Mouse (Mus musculus): ENCODE measurements around the gene Syngap1. TPM values are rescaled to one million over a fixed set of nuclear protein-coding genes. Genes with fewer than 3 reads are reported as not detected.

Syngap1 gene
- polyA plus RNA-seq, 2 experiments, result 2.0 to 82.4 TPM

DNA sequence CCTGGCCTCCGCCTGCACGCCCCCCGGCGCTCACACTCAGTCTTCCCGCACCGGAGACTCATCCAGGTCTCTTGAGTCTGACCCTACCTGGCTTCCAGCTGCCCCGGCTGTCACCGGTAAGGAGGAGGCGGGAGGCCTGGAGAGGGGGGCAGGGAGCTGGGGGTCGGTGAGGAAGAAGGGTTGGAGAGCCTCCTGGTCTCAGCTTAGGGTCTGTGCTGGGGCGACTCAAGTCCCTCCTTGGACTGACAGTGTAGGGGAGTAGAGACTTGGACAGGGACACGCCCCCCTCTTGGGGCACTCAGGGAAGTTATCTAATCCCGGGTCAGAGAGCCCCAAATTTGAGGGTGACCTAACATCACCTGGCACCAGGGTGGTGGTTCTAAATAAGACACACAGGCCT is 7.6 kb upstream of the Syngap1 start:
- Histone ChIP-seq H3K27ac (replicated peaks; ENCODE audit: low read depth, low read length) (peak overlapping the region; percentile 82), H3K4me3 (replicated peaks; ENCODE audit: low read length) (peak overlapping the region; percentile 61), H3K9ac (ENCODE audit: low read depth, low read length, severe bottlenecking) (peak overlapping the region; percentile 65), H3K27me3 (ENCODE audit: control insufficient read depth, insufficient read depth, low read length) (no peaks in the 10 kb centered on the region), H3K9me3 (ENCODE audit: control insufficient read depth, low read length) (no peaks in the 10 kb centered on the region), H3K4me1 (ENCODE audit: control insufficient read depth, insufficient read depth, low read length) (peaks cover 15% of the 10 kb centered on the region), H3K4me2 (replicated peaks; ENCODE audit: low read depth, low read length, severe bottlenecking) (peak overlapping the region; percentile 88), H3K36me3 (ENCODE audit: control insufficient read depth, insufficient read depth, low read length) (peaks cover 42% of the 10 kb centered on the region)
- TF ChIP-seq POLR2A (IDR thresholded peaks at IDR 0.05; ENCODE audit: borderline replicate concordance, extremely low read depth, insufficient read depth, insufficient read length), result no peak
- ATAC-seq (ENCODE audit: low FRiP score, low read depth), result no peak
- WGBS, result 4% methylated on average over 13 of the region's 13 CpGs
- no peak for DNase-seq (ENCODE audit: low spot score)

GRCm38 (mm10) chr17:26933885-26934827 is 6.9 kb upstream of the Syngap1 start:
- H3K4me2 ChIP-seq (replicated peaks; ENCODE audit: low read depth, low read length, severe bottlenecking), result peak overlapping the region; percentile 88
- no peaks in the 10 kb centered on the region for H3K9me3 ChIP-seq (ENCODE audit: control insufficient read depth, low read length)
- H3K27me3 ChIP-seq (ENCODE audit: control insufficient read depth, insufficient read depth, low read length), result no peaks in the 10 kb centered on the region
- WGBS, result 74% methylated on average over 16 of the region's 16 CpGs
- H3K4me1 ChIP-seq (ENCODE audit: control insufficient read depth, insufficient read depth, low read length), result peaks cover 17% of the 10 kb centered on the region
- DNase-seq (ENCODE audit: low spot score) (no peak), ATAC-seq (ENCODE audit: low FRiP score, low read depth) (no peak)
- H3K4me3 ChIP-seq (replicated peaks; ENCODE audit: low read length), result peak overlapping the region; percentile 61
- H3K27ac ChIP-seq (replicated peaks; ENCODE audit: low read depth, low read length), result no peak overlapping the region
- peak overlapping the region; percentile 65; the same call in 1 of the 2 replicates for H3K9ac ChIP-seq (ENCODE audit: low read depth, low read length, severe bottlenecking)
- H3K36me3 ChIP-seq (ENCODE audit: control insufficient read depth, insufficient read depth, low read length), result peaks cover 37% of the 10 kb centered on the region
- no peak for TF ChIP-seq POLR2A (IDR thresholded peaks at IDR 0.05; ENCODE audit: borderline replicate concordance, extremely low read depth, insufficient read depth, insufficient read length)

- DNase-seq (ENCODE audit: low spot score) (no peak), ATAC-seq (ENCODE audit: low FRiP score, low read depth) (no peak)
- H3K9ac ChIP-seq (ENCODE audit: low read depth, low read length, severe bottlenecking), result no peak overlapping the region
- TF ChIP-seq POLR2A (IDR thresholded peaks at IDR 0.05; ENCODE audit: borderline replicate concordance, extremely low read depth, insufficient read depth, insufficient read length), result no peak
- H3K9me3 ChIP-seq (ENCODE audit: control insufficient read depth, low read length), result no peaks in the 10 kb centered on the region
- H3K4me1 ChIP-seq (ENCODE audit: control insufficient read depth, insufficient read depth, low read length), result peaks cover 18% of the 10 kb centered on the region
- H3K4me3 ChIP-seq (replicated peaks; ENCODE audit: low read length), result no peak overlapping the region
- WGBS, result 89% methylated on average over 9 of the region's 9 CpGs
- peaks cover 32% of the 10 kb centered on the region for H3K36me3 ChIP-seq (ENCODE audit: control insufficient read depth, insufficient read depth, low read length)
- H3K27me3 ChIP-seq (ENCODE audit: control insufficient read depth, insufficient read depth, low read length), result no peaks in the 10 kb centered on the region
- no peak overlapping the region for H3K4me2 ChIP-seq (replicated peaks; ENCODE audit: low read depth, low read length, severe bottlenecking)
- no peak overlapping the region for H3K27ac ChIP-seq (replicated peaks; ENCODE audit: low read depth, low read length)
Observed at GRCm38 (mm10) chr17:26935027-26935426, 6.0 kb upstream of the Syngap1 start.

DNA sequence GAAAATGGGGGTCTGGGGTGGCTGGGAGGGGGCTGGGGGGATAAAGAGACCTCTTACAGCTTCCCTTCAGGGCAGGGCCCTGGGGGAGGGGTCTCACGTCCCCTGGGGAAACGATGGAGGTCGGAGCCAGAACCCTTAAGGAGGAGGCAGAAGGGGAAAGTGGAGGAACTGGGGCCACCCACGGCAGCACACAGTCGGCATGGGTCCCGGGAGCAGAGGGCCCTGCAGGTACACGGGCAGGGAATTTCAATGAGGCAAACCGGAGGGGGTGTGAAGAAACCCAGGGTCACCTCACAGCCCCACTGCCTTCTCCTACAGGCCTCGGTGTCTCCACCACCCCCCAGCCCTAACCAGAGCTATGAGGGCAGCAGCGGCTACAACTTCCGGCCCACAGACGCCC is 4.6 kb upstream of the Syngap1 start:
- no peak for DNase-seq (ENCODE audit: low spot score)
- H3K36me3 ChIP-seq (ENCODE audit: control insufficient read depth, insufficient read depth, low read length), result peaks cover 32% of the 10 kb centered on the region
- no peaks in the 10 kb centered on the region for H3K27me3 ChIP-seq (ENCODE audit: control insufficient read depth, insufficient read depth, low read length)
- 76% methylated on average over 12 of the region's 12 CpGs for WGBS
- no peak overlapping the region for H3K27ac ChIP-seq (replicated peaks; ENCODE audit: low read depth, low read length)
- H3K9ac ChIP-seq (ENCODE audit: low read depth, low read length, severe bottlenecking), result no peak overlapping the region
- H3K9me3 ChIP-seq (ENCODE audit: control insufficient read depth, low read length), result no peaks in the 10 kb centered on the region
- no peak for ATAC-seq (ENCODE audit: low FRiP score, low read depth)
- TF ChIP-seq POLR2A (IDR thresholded peaks at IDR 0.05; ENCODE audit: borderline replicate concordance, extremely low read depth, insufficient read depth, insufficient read length), result no peak
- H3K4me1 ChIP-seq (ENCODE audit: control insufficient read depth, insufficient read depth, low read length), result peaks cover 28% of the 10 kb centered on the region
- H3K4me3 ChIP-seq (replicated peaks; ENCODE audit: low read length), result no peak overlapping the region
- no peak overlapping the region for H3K4me2 ChIP-seq (replicated peaks; ENCODE audit: low read depth, low read length, severe bottlenecking)

GRCm38 (mm10) chr17:26936921-26937695 is 3.9 kb upstream of the Syngap1 start:
- peaks cover 29% of the 10 kb centered on the region for H3K4me1 ChIP-seq (ENCODE audit: control insufficient read depth, insufficient read depth, low read length)

More at GRCm38 (mm10) chr17:26936921-26937695, 3.9 kb upstream of the Syngap1 start:
- Histone ChIP-seq H3K27ac (replicated peaks; ENCODE audit: low read depth, low read length) (no peak overlapping the region), H3K4me2 (replicated peaks; ENCODE audit: low read depth, low read length, severe bottlenecking) (no peak overlapping the region), H3K9me3 (ENCODE audit: control insufficient read depth, low read length) (no peaks in the 10 kb centered on the region), H3K27me3 (ENCODE audit: control insufficient read depth, insufficient read depth, low read length) (no peaks in the 10 kb centered on the region), H3K4me3 (replicated peaks; ENCODE audit: low read length) (no peak overlapping the region), H3K36me3 (ENCODE audit: control insufficient read depth, insufficient read depth, low read length) (peaks cover 32% of the 10 kb centered on the region), H3K9ac (ENCODE audit: low read depth, low read length, severe bottlenecking) (no peak overlapping the region)
- ATAC-seq (ENCODE audit: low FRiP score, low read depth), result no peak
- WGBS, result 79% methylated on average over 15 of the region's 15 CpGs
- no peak for DNase-seq (ENCODE audit: low spot score)
- no peak for TF ChIP-seq POLR2A (IDR thresholded peaks at IDR 0.05; ENCODE audit: borderline replicate concordance, extremely low read depth, insufficient read depth, insufficient read length)
